Mouse (Mus musculus) 3134 (cell line): ENCODE data around the gene Tmem266.

Experiments used
- DNase-seq: peaks from one replicate; pipeline ENCODE4 v3.0.0-alpha.2; 2011; ENCODE audit warnings: low spot score; ENCODE audit not compliant: insufficient read length; ENCODE audit errors: extremely low read depth

Gene Tmem266

DNA sequence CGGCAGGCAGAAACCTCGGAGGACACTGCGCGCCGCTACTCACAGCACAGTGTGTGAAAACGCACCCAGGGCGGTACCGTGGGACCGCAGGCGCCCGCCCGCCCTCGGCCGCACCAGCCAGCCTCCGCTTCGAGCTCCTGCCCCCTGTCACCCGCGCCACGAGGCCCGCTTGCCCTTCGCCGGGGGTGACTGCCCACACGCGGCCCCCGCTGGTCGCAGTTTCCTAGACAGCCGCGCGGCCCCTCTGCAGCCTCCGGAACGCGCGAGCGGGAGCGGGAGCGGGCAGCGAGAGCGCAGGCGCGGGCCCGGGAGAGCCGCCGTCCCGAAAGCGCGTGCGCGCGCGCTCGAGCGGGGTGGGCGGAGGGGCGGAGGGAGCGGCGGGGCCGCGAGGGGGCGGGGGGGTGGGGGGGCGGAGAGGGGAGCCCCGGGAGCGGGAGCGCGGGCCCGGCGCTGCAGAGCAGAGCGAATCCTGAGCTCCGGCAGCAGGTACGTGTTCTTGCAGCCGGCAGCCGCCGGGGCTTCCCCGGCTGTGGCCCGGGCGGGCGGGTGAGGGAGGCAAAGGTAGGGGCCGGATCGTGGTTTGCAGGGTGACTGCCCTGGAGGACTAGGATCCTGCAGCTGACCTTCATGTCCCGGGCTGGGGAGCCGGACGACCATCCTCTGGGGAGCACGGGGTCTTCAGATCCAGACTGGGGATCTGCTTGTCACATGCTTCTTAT is at the start of gene Tmem266, which contains the start of gene Nrg4:
Gene Tmem266 (plus strand): TSS at position 399 of the 719 bp plus-strand sequence.
Gene Nrg4 (minus strand): TSS at position 330 of the 719 bp plus-strand sequence.
- DNase-seq, result no peak

- DNase-seq, result no peak
Observed at GRCm38 (mm10) chr9:55277562-55277961, 49.2 kb upstream of the Tmem266 start.

DNA sequence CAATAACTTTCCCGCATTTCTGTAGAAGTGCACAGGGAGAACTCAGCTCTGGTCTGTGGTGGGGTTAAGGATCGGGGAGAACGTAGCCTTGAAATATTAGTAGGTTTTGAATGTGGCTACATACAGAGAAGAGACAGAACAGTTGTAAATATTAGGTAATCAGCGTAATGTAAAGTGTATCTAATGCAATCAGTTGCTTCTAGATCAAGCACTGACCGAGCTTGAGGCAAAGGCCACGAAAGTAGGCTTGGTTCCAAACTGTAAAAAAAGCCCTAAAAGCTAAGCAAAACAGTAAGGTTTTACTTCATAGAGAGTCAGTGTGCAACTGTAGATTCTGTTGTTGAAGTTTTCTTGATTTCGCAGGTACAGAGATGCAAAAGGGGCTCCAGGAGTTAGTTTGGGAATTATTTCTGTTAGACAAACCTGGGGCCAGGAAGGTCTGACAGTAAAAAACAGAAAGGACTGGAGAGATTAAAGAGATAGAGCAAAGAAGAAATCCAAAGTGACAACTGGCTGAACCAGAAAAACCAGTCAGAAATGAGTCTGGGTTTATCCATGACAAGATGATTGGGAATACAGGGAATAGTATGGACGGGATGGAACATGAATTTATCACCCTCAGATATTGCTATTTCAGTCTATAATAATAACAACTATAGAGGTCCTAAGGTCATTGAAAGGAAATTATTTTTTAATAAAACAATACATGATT is 47.4 kb upstream of the Tmem266 start:
- no peak for DNase-seq

GRCm38 (mm10) chr9:55283516-55283915 is 43.2 kb upstream of the Tmem266 start:
- DNase-seq, result no peak

GRCm38 (mm10) chr9:55285197-55285596 is 41.5 kb upstream of the Tmem266 start:
- DNase-seq, result no peak

GRCm38 (mm10) chr9:55289475-55290198 is 37.1 kb upstream of the Tmem266 start:
- no peak for DNase-seq

GRCm38 (mm10) chr9:55291966-55292365 is 34.7 kb upstream of the Tmem266 start:
- no peak for DNase-seq

DNA sequence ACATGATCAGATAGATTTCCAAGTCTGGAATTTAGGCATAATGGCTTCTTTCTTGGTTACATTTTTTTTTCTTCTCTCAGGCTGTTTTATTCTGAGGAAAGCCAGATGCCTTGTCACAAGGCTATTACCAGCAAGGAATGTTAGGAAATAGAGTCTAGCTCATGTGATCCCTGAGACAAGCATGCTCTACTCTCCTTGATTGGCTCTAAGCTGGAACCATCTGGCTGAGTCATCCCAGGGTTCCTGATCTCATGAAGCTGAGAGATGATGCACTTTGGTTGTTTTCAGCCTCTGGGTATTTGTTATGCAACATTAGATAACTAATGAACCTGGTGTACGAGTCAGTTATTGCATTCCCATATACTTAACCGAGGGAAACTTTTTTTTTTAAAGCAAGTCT is 30.5 kb upstream of the Tmem266 start:
- DNase-seq, result no peak

DNA sequence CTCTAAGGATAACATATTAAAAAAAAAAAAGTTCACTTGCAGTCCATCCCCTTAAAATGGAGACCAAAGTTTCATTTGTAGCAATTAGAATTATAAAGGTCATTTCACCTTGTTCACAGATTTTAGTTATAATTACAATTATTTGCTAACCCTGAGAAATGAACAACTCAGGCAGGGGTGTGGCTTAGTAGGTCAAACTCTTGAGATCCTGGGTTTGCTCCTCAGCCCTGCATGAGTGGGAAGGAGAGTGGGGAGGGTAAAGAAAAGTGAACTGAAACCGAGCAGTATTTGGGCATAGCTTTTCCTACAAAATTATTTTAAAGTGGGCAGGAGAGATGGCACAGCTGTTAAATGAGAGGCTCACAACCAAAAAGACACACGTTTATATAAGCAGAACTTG is 19.6 kb upstream of the Tmem266 start:
- DNase-seq, result no peak

GRCm38 (mm10) chr9:55307557-55307956 is 19.2 kb upstream of the Tmem266 start:
- no peak for DNase-seq

- no peak for DNase-seq
Observed at GRCm38 (mm10) chr9:55308455-55308854, 18.3 kb upstream of the Tmem266 start.

DNA sequence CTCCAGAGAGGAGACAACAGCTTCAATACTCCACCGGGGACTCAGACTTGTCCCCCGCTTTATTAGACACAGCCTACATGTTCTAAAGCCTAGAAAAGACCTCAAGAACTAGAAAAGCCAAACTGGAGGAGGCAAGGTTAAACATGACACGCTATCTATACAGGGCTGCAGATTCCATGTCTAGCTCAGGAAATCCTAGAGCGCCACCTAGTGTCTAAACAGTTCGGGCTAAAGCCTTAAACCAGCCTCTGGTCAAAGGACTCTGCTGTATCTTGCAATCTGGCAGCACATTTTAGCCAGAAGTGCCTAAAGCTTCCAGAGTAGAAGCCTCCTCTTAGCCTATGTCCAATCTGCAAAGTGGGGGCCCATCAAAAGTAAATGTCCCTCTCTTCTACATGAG is 15.2 kb upstream of the Tmem266 start:
- DNase-seq, result peak; percentile 16

GRCm38 (mm10) chr9:55313619-55314261 is 13.0 kb upstream of the Tmem266 start:
- DNase-seq, result no peak

- no peak for DNase-seq
Observed at GRCm38 (mm10) chr9:55322641-55323040, 4.1 kb upstream of the Tmem266 start.

- no peak for DNase-seq
Observed at GRCm38 (mm10) chr9:55324085-55324484, 2.6 kb upstream of the Tmem266 start.

DNA sequence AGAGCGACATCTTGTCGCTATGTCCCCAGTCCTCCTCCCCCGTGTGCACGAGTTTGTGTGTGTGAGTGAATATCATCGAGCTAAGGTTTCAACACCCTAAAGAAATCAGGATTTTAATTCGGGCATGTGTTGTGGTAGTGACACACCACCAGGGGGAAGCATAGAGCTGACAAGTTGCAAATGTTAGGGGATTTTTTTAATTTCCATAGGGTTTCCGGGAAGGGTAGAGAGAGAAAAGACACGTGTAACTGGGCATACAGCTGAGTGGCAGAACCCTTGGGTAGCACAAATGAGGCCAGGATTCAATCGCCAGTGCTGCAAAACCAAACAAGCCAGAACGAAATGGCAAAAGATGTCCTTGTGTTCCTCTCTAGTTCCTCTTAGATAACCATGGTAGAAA is 2.2 kb upstream of the Tmem266 start:
- no peak for DNase-seq

DNA sequence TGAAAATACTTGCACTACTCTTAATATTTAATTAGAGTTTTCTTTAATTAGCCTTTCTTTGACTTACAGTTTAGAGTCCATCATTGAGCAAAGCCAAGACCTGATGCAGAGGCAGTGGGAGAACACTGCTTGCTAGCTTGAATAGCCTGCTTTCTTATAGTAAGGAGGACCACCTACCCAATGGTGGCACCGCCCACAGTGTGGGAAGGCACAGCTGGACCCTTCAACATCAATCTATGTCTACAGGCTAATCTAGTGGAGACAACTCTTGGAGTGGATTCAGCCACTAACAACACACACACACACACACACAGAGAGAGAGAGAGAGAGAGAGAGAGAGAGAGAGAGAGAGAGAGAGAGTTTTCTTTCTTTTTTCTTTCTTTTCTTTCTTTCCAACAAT is 1.7 kb upstream of the Tmem266 start:
- no peak for DNase-seq

DNA sequence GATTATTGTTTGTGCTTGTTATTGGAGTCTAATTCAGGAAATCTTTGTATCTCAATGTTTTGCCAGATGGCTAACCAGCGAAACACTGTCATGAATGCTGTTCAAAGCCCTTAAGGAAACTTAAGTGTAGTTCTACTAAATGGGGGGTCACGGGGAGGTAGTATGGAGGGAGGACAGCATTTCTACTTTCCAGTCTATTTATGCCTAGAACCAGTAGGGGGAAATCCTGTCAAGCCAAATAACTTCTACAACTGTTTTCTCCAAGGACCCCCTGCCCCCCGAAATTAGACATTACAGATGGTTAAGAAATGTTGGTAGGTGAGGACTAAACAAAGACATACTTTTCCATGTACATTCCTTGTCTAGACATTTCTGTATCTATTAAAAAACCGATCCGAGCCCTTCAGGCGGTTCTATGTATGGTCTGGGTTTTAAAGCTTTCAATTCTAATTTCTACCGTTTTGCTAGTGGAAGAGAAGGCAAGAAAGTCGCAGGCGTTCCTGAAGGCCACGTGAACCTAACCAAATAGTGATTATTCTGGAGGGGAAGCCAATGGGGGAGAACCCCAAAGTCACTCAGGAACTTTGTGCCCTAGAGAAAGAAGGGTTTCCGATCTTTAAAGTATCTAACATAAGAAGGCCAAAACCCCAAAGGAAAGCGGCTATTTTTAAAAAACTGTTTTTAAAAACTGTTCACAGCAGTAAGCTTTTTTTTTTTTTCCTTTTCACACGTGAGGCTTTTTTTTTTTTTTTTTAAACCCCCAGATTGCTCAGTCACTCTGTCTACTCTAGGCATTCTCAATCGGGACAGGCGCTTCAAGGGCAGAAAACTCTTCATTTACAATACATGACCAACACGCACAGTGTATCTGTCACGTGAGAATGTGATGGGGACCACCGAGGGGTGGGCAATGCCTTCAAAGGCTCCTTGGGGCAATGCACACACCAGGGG is 874 bp upstream of the Tmem266 start:
- no peak for DNase-seq

DNA sequence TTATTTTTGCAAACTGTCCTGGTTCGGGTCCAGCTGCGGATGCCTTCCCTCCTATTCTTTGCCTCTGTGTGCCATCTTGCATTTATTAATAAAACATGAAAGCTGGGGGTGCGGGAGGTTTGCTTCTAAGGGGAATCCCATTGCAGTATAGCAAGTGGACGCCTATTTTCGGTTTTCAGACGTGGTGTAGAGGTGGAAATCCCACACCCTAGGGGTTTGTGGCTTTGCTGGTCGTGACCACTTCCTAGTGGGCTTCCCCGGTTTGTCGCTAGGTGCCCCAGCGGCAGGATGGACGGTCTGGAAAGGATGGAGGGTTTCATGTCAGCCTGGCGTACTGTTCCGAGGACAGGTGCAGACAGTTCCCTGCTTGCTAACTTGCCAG is 512 bp downstream of the Tmem266 start:
- DNase-seq, result no peak
